Mouse (Mus musculus): Measurements from ENCODE around the gene Fbf1.

Gene Fbf1

GRCm38 (mm10) chr11:116131349-116132170 lies 36.4 kb downstream of the Fbf1 start:
- no peak for TF ChIP-seq GATA4 (IDR thresholded peaks at IDR 0.05; ENCODE audit: insufficient replicate concordance, low read length)

DNA sequence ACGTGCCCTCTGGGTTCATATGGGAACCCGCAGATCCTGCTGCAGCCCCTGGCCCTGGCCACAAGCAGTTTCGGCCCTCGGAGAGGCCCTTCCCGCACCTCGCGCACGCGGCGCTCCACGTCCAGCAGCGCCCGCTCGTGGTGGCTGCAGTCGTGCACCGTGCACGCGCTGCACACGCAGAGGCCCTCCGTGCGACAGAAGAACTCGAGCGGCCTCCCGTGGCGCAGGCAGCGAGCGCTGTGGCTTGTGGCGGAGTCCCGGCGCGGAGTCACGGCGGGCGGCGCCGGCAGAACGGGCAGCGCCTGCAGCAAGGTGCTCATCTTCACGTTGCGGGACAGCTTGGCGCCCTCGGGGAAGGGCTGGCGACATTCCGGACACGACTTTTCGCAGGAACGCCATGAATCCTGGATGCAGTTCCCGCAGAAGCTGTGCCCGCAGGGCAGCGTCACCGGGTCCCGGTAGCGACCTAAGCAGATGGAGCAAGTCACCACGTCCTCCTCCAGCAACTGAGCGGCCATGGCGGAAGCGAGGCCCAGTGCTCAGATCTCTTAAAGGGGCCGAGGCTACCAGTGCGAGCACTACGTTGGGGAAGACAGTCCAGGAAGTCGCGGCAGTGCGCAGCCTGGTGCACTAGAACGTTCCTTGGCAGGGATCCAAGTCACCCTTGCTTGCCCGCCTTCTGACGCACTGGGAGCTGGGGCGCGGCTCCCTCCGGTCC lies 37.3 kb downstream of the Fbf1 start, which contains the start of gene Trim65:
Gene Trim65 (minus strand): TSS at position 641 of the 718 bp plus-strand sequence.
- no peak; the same call in 1 of the 2 replicates for TF ChIP-seq GATA4 (IDR thresholded peaks at IDR 0.05; ENCODE audit: insufficient replicate concordance, low read length)

- no peak for TF ChIP-seq GATA4 (IDR thresholded peaks at IDR 0.05; ENCODE audit: insufficient replicate concordance, low read length)
These were observed 37.9 kb downstream of the Fbf1 start for GRCm38 (mm10) chr11:116129993-116130487.

- no peak for TF ChIP-seq GATA4 (IDR thresholded peaks at IDR 0.05; ENCODE audit: insufficient replicate concordance, low read length)
These were observed 38.7 kb downstream of the Fbf1 start for GRCm38 (mm10) chr11:116129091-116129790.

DNA sequence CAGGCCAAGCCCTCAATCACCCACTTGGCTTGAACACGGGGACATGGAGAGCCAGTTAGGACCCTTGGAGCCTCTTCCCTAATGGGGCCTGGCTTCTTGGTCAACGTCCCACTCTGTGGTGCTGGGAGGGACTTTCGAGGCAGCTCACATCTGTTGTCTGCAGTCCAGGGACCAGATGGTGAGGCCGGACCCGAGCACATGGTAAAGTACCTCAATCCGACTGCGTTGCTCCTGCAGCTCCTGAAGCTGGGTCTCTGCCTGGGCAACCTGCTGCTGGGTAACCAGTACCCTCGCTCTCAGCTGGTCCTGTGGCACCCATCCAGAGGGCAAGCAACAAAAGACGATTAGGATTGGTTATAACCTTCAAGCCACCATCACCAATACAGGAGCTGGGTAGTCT lies 40.0 kb downstream of the Fbf1 start:
- no peak for TF ChIP-seq GATA4 (IDR thresholded peaks at IDR 0.05; ENCODE audit: insufficient replicate concordance, low read length)

GRCm38 (mm10) chr11:116127156-116127980 lies 40.6 kb downstream of the Fbf1 start, which contains the start of gene Trim47:
TSS of gene Trim47 (minus strand) at chr11:116127210.
- no peak for TF ChIP-seq GATA4 (IDR thresholded peaks at IDR 0.05; ENCODE audit: insufficient replicate concordance, low read length)

DNA sequence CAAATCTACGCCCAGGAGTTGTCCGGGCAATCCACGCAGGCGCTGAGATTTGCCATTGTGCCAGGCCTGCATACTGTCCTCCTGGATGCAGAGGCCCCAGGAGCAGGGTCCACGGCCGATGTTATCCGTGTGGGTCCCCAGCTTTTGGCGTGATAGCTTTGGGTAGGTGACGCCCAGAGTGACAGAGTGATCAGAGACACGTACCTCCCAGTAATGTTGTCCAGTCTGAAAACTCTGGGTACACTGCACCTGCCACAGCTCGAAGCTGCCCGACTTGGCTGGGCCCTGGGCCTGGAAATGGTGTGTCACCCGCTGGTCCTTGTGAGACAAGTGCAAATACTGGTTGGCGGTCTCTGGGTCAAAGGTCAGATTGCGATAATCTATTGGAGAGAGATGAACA lies 41.7 kb downstream of the Fbf1 start:
- no peak for TF ChIP-seq GATA4 (IDR thresholded peaks at IDR 0.05; ENCODE audit: insufficient replicate concordance, low read length)

DNA sequence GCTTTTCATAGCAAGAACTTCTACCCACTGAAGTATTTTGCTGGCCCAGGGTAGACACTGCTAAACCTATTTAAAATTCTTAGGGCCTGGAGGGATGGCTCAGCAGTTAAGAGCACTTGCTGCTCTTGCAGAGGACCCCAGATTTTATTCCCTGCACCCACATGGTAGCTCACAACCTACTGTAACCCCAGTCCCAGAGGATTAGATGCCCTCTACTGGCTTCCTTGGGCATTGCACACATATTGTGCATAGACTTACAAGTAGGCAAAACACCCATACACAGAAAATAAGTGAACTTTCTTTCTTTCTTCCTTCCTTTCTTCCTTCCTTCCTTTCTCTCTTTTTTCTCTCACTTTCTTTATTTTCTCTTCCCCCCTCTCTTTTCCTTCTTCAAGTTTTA lies 50.1 kb downstream of the Fbf1 start:
- no peak for TF ChIP-seq GATA4 (IDR thresholded peaks at IDR 0.05; ENCODE audit: insufficient replicate concordance, low read length)

- TF ChIP-seq GATA4 (IDR thresholded peaks at IDR 0.05; ENCODE audit: insufficient replicate concordance, low read length): no peak
These were observed 50.7 kb downstream of the Fbf1 start for GRCm38 (mm10) chr11:116117241-116117640.

DNA sequence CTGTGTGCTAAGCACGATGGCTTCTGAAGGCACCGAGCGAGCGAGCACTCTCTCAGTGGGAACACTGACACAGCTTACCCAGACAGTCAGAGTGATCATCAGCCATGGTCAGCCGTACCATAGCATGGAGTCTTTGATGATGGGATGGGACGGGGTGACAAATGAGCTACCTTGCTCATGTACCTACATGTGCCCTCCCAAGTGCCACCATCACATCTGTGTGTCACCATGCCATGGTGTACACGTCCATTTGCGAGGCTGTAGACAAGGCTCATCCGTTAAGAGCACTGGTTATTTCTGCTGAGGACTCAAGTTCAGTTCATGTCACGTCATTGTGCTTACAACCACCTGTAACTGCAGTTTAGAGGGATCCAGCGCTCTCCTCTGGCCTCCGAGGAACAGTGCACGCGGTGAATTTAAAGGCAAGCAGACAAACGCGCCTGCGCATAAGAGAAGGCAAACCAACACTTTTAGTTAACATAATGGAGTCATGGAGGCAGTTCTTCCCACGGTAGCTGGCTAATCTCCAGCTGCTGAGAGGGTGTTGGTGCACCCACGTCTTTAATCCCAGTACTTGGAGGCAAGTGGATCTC lies 56.3 kb downstream of the Fbf1 start:
- no peak for TF ChIP-seq GATA4 (IDR thresholded peaks at IDR 0.05; ENCODE audit: insufficient replicate concordance, low read length)

- TF ChIP-seq GATA4 (IDR thresholded peaks at IDR 0.05; ENCODE audit: insufficient replicate concordance, low read length): no peak
These were observed 56.9 kb downstream of the Fbf1 start for GRCm38 (mm10) chr11:116111067-116111466.

- TF ChIP-seq GATA4 (IDR thresholded peaks at IDR 0.05; ENCODE audit: insufficient replicate concordance, low read length): no peak
These were observed 57.4 kb downstream of the Fbf1 start for GRCm38 (mm10) chr11:116110540-116110939.

DNA sequence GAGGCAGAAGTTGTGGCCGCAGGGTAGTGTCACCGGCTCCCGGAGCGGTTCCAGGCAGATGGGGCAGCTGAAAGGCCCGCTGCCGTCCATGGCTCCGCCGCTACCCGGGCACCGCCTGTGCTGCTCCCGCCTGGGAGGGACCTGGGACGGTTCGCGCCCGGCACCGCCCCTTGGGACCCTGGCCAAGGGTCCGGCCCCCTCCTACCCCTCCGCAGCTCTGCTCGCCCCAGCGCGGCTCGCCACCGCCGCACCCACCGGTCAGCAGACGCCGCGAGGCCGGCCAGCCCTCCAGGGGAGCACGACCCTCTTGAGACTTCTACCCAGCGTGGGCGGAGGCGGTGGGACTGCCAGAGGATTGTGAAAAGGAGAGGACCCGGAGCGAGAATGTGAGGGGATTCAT lies 57.8 kb downstream of the Fbf1 start:
- TF ChIP-seq GATA4 (IDR thresholded peaks at IDR 0.05; ENCODE audit: insufficient replicate concordance, low read length): peak; percentile 6; the same call in 1 of the 2 replicates

GRCm38 (mm10) chr11:116109441-116110081 lies 58.4 kb downstream of the Fbf1 start:
- no peak for TF ChIP-seq GATA4 (IDR thresholded peaks at IDR 0.05; ENCODE audit: insufficient replicate concordance, low read length)

All from liver, adult (tissue).